Mouse (Mus musculus): ENCODE data around the gene Zfp553. TPM values are rescaled to one million over a fixed set of nuclear protein-coding genes. Genes with fewer than 3 reads are reported as not detected.

Zfp553 gene
- total and polyA plus RNA-seq, 2 experiments = 2.3 to 4.5 TPM

DNA sequence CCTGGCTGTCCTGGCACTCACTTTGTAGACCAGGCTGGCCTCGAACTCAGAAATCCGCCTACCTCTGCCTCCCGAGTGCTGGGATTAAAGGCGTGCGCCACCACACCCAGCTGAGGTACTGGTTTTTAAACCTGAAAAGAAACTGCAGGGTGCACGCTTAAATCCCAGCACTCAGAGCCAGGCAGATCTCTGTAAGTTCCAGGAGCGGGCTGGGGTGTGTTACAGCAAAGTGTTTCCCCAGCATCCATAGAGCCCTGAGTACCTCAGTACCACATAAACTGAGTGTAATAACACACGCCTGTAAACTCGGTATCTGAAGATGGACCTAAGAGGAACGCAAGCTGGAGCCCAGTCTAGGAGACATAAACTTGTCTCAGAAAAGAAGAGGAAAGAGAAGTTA, 45.5 kb upstream of the Zfp553 start:
- DNase-seq (ENCODE audit: extremely low read depth, low read depth, low spot score) = no peak
- 84% methylated on average over 10 of the region's 10 CpGs for WGBS
- Histone ChIP-seq H3K27me3 (ENCODE audit: control insufficient read depth, insufficient read depth, low read length) (no peaks in the 10 kb centered on the region), H3K9ac (ENCODE audit: low read depth, low read length) (no peak overlapping the region), H3K36me3 (ENCODE audit: control insufficient read depth, insufficient read depth, low read length) (peaks cover 3% of the 10 kb centered on the region), H3K4me1 (ENCODE audit: control insufficient read depth, insufficient read depth, low read length) (no peaks in the 10 kb centered on the region; the same call in 1 of the 2 replicates), H3K4me3 (ENCODE audit: insufficient read depth, low read depth, low read length) (no peak overlapping the region), H3K79me2 (ENCODE audit: control insufficient read depth, insufficient read depth, low read length) (no peaks in the 10 kb centered on the region), H3K27ac (replicated peaks; ENCODE audit: insufficient read depth, low read depth, low read length) (no peak overlapping the region)
- no peak for TF ChIP-seq POLR2A (IDR thresholded peaks at IDR 0.05; ENCODE audit: extremely low read depth, insufficient read depth, low read length)
- no peak for TF ChIP-seq CTCF (IDR thresholded peaks at IDR 0.05; ENCODE audit: low read depth, low read length)

DNA sequence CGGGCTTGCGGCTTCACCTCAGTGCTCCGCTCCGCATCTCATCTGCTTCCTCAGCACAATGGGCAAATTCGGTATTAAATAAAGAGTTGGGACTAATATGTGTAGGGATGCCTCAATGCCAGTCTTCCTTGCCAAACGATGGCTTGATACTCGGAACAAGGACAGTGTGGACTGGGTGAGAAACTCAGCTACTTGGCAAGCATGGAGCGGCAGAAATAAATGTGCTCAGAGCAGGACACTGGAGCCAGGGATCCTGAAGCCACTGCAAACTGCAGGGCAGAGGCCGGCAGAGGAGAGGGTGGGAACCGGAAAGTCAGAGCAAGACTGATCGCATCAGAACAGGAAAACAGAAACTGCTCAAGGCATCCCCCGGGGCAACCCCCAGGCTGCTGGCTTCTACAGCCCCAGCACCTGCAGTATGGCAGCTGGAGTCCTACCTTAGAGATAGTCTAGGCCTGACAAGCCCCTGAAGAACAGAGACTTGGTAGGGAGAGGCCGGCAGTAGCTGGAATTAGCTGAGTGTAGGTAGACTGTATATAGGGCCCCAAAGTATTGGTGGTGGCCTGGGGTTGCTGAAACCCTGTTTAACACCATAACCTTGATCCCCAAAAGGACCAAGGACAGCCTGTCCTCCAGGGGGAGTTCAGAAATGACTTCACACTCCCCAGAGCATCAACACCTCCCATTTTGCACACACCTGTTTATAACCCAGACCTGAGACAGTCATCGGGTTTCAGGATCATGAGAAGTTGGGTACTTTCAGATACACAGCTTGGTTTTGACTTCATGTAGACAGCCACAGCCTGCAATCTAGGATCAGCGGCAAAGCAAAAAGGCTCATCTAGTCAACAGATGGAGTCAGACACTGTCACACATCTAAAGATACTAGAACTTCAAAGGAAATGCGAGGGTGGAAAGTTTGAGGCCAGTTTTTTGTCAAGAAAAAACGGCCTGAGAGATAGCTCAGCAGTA, 44.3 kb upstream of the Zfp553 start:
- H3K27me3 ChIP-seq (ENCODE audit: control insufficient read depth, insufficient read depth, low read length) = no peaks in the 10 kb centered on the region
- TF ChIP-seq CTCF (IDR thresholded peaks at IDR 0.05; ENCODE audit: low read depth, low read length) = no peak
- no peak for TF ChIP-seq POLR2A (IDR thresholded peaks at IDR 0.05; ENCODE audit: extremely low read depth, insufficient read depth, low read length)

DNA sequence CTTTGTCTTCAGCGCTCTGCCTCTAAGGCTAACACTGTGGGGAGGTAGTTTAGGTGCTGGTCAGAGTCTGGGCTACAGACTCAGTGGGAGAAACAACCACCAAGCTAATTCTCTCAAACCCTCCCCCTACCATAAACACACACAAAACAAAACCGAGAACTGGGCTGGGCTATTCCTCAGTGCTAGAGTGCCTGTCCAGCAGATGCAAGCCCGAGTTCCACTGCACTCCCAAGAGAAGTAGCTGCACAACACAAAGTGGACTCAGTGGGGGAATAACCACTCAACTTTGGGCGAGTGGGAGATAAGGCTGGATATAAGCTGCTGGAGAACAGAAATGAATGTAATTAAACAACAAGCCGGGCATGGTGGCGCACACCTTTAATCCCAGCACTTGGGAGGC, 42.2 kb upstream of the Zfp553 start:
- 87% methylated on average over 6 of the region's 6 CpGs for WGBS

More for the DNA sequence above, 44.3 kb upstream of the Zfp553 start:
- no peak for DNase-seq (ENCODE audit: extremely low read depth, low read depth, low spot score)
- no peak overlapping the region for H3K9ac ChIP-seq (ENCODE audit: low read depth, low read length)
- no peaks in the 10 kb centered on the region for H3K79me2 ChIP-seq (ENCODE audit: control insufficient read depth, insufficient read depth, low read length)
- H3K36me3 ChIP-seq (ENCODE audit: control insufficient read depth, insufficient read depth, low read length) = peaks cover 3% of the 10 kb centered on the region
- no peaks in the 10 kb centered on the region; the same call in 1 of the 2 replicates for H3K4me1 ChIP-seq (ENCODE audit: control insufficient read depth, insufficient read depth, low read length)
- 82% methylated on average over 17 of the region's 17 CpGs for WGBS
- H3K27ac ChIP-seq (replicated peaks; ENCODE audit: insufficient read depth, low read depth, low read length) = no peak overlapping the region
- H3K4me3 ChIP-seq (ENCODE audit: insufficient read depth, low read depth, low read length) = no peak overlapping the region

DNA sequence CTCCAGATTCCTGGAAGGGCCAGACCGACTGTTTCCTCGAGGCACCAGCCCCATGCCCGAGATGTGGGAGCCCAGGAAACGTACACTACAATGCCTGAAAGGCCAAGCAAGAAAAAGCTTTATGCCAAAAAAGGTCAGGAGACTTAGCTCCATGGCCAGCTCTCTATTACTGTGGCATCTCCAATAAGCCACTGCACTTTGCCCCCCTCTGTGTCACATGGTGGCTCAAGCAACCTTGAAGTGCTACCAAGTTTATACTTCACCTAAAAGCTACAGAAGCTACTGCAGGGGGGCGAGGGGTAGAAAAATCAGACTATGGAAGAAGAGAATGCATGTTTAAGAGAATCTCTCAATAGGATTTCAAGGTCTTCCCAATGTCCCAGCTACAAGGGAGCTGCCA, 39.9 kb upstream of the Zfp553 start:
- Histone ChIP-seq H3K79me2 (ENCODE audit: control insufficient read depth, insufficient read depth, low read length) (peaks cover 2% of the 10 kb centered on the region; the same call in 1 of the 2 replicates), H3K4me1 (ENCODE audit: control insufficient read depth, insufficient read depth, low read length) (peaks cover 7% of the 10 kb centered on the region), H3K27ac (replicated peaks; ENCODE audit: insufficient read depth, low read depth, low read length) (no peak overlapping the region), H3K9ac (ENCODE audit: low read depth, low read length) (no peak overlapping the region), H3K27me3 (ENCODE audit: control insufficient read depth, insufficient read depth, low read length) (no peaks in the 10 kb centered on the region), H3K4me3 (ENCODE audit: insufficient read depth, low read depth, low read length) (no peak overlapping the region), H3K36me3 (ENCODE audit: control insufficient read depth, insufficient read depth, low read length) (peaks cover 3% of the 10 kb centered on the region)
- peak; percentile 24 for DNase-seq (ENCODE audit: extremely low read depth, low read depth, low spot score)
- WGBS = 91% methylated on average over 5 of the region's 5 CpGs
- TF ChIP-seq POLR2A (IDR thresholded peaks at IDR 0.05; ENCODE audit: extremely low read depth, insufficient read depth, low read length) (no peak), CTCF (IDR thresholded peaks at IDR 0.05; ENCODE audit: low read depth, low read length) (no peak)

More for the DNA sequence above, 42.2 kb upstream of the Zfp553 start:
- Histone ChIP-seq H3K27ac (replicated peaks; ENCODE audit: insufficient read depth, low read depth, low read length) (no peak overlapping the region), H3K79me2 (ENCODE audit: control insufficient read depth, insufficient read depth, low read length) (peaks cover 2% of the 10 kb centered on the region; the same call in 1 of the 2 replicates), H3K4me3 (ENCODE audit: insufficient read depth, low read depth, low read length) (no peak overlapping the region), H3K36me3 (ENCODE audit: control insufficient read depth, insufficient read depth, low read length) (peaks cover 3% of the 10 kb centered on the region), H3K27me3 (ENCODE audit: control insufficient read depth, insufficient read depth, low read length) (no peaks in the 10 kb centered on the region), H3K9ac (ENCODE audit: low read depth, low read length) (no peak overlapping the region), H3K4me1 (ENCODE audit: control insufficient read depth, insufficient read depth, low read length) (peaks cover 7% of the 10 kb centered on the region)
- DNase-seq (ENCODE audit: extremely low read depth, low read depth, low spot score) = no peak
- TF ChIP-seq POLR2A (IDR thresholded peaks at IDR 0.05; ENCODE audit: extremely low read depth, insufficient read depth, low read length) (no peak), CTCF (IDR thresholded peaks at IDR 0.05; ENCODE audit: low read depth, low read length) (no peak)

- H3K9ac ChIP-seq (ENCODE audit: low read depth, low read length) = no peak overlapping the region
- H3K79me2 ChIP-seq (ENCODE audit: control insufficient read depth, insufficient read depth, low read length) = peaks cover 2% of the 10 kb centered on the region; the same call in 1 of the 2 replicates
- no peaks in the 10 kb centered on the region for H3K27me3 ChIP-seq (ENCODE audit: control insufficient read depth, insufficient read depth, low read length)
- TF ChIP-seq POLR2A (IDR thresholded peaks at IDR 0.05; ENCODE audit: extremely low read depth, insufficient read depth, low read length) = no peak
- TF ChIP-seq CTCF (IDR thresholded peaks at IDR 0.05; ENCODE audit: low read depth, low read length) = no peak
- H3K27ac ChIP-seq (replicated peaks; ENCODE audit: insufficient read depth, low read depth, low read length) = no peak overlapping the region
- peaks cover 7% of the 10 kb centered on the region for H3K4me1 ChIP-seq (ENCODE audit: control insufficient read depth, insufficient read depth, low read length)
- H3K36me3 ChIP-seq (ENCODE audit: control insufficient read depth, insufficient read depth, low read length) = peaks cover 7% of the 10 kb centered on the region
- WGBS = 95% methylated on average over 17 of the region's 17 CpGs
- no peak overlapping the region for H3K4me3 ChIP-seq (ENCODE audit: insufficient read depth, low read depth, low read length)
- DNase-seq (ENCODE audit: extremely low read depth, low read depth, low spot score) = no peak
These were observed 38.7 kb upstream of the Zfp553 start for GRCm38 (mm10) chr7:127194011-127194632.

Data from liver, adult 2 months (tissue).